Mouse (Mus musculus) frontal cortex, adult (tissue): ENCODE measurements around the gene Gm45015.
A peak's percentile ranks its signal among the peaks of the same experiment; 100 is the strongest.
"Not testable (repeated sequence)": the region's sequence is repeated elsewhere in the genome, so short reads cannot be mapped to it uniquely, and the experiment has no call there.

Experiments
- ATAC-seq: cut with Nextera tagmentation; 2 replicates; pipeline ENCODE4 v1.9.2; 2017; ENCODE audit warnings: mild to moderate bottlenecking, moderate library complexity, mixed read lengths; ENCODE audit not compliant: low TSS enrichment

Gm45015 gene

GRCm38 (mm10) chrX:73336740-73337139 lies at the start of gene Gm45015:
Gene Gm45015, minus strand, starts transcription at chrX:73336840.
- ATAC-seq, result no peak

DNA sequence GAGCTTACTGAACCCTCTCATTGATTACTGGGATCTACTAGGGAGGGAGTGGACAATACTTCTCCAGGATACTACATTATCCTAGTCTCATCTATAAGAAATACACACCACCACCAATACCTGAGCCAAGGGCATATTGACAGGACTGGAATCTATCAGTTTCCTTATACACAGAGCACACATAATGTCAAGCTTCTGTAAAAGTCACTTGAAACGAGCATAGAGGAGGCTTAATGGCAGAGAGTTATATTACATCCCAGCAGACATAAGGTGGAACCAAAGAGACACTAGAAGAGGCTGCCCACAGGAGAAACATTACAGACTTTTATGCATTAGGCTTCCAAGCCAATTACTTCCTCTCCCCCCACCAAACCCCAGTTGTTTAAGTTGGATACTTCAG lies 48.3 kb upstream of the Gm45015 start:
- no peak for ATAC-seq

DNA sequence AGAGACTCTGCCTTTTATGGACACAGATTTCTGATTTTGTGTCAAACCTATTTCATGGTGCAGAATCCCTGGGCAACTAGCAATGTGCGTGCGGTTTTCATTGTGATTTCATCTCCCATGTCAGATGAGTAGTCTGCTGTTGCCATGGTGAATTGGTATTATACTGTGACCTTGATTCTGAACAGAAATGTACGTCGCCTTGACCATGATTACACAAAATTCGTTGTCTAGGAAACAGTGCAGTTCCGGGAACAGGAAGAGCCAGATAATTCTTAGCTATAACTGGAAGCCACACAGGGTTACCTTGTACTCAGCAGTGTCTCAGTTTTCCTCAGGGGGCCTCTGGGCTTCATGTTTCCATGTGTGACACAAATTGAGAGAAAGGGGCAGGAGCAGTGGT lies 47.8 kb upstream of the Gm45015 start:
- peak; percentile 38; the same call in 1 of the 2 replicates for ATAC-seq

DNA sequence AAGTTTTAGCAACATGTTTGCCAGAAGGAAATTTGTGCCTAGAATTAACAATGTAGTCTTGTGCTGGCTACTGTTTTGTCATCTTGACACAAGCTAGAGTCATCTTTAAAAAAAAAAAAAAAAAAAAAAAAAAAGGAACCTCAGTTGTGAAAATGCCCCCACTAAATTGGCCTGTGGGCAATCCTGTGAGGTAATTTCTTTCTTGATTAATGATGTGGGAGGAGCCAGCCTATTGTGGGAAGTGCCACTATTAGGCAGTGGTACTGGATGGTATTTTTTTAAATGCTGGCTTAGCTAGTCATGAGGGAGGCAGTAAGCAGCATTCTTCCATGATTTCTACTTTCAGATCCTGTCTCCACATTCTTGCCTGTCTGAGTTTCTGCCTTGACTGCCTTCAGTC lies 26.7 kb upstream of the Gm45015 start:
- no peak for ATAC-seq

GRCm38 (mm10) chrX:73356719-73357118 lies 20.1 kb upstream of the Gm45015 start:
- no peak for ATAC-seq

DNA sequence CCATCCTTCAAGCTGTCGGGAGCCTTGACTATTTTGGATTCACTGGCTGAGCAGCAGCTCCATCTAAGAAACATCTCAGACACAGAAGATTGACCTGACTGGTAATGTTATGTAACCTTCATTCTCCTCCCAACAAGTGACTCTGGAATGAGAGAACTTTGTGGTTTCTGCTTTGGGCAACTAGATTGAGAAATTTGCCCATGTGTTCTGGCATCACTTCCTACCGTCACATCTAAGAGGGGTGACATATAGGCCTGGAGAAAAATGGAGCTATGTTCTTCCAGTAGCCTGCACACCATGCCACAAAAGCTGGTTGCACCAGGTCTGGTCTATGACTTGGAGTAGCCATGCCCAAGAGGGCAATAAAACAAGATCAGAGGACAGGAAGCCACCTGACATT lies 19.5 kb upstream of the Gm45015 start:
- ATAC-seq, result no peak

GRCm38 (mm10) chrX:73344346-73344745 lies 7.7 kb upstream of the Gm45015 start:
- peak; percentile 38; the same call in 1 of the 2 replicates for ATAC-seq

- ATAC-seq, result no peak
Observed at GRCm38 (mm10) chrX:73343802-73344201, 7.2 kb upstream of the Gm45015 start.

- ATAC-seq, result peak; percentile 32; the same call in 1 of the 2 replicates
Observed at GRCm38 (mm10) chrX:73342941-73343735, 6.5 kb upstream of the Gm45015 start.

DNA sequence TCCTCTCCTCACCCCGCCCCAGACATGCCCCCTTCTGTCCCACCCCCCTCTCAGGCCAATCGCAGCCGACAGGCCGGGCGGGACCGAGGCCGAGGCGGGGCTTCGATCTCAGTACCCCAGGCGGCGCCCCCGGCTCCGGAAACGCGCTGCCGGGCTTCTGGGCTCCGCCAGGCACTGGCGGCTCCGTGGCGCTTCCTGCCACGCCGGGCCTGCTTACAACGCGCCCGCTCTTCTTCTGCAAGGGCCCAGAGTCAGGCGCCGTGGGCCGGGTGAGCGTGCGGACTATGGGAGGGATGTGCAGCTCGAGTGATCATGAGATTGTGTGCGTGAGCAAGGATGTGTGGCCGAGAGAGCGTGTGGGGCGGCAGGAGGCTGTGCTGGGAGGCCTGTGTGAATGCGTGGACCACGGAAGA lies 5.8 kb upstream of the Gm45015 start, which contains the start of gene Zfp275:
TSS of gene Zfp275 (plus strand) at position 139 of the 413 bp plus-strand sequence.
- ATAC-seq, result peak; percentile 87

DNA sequence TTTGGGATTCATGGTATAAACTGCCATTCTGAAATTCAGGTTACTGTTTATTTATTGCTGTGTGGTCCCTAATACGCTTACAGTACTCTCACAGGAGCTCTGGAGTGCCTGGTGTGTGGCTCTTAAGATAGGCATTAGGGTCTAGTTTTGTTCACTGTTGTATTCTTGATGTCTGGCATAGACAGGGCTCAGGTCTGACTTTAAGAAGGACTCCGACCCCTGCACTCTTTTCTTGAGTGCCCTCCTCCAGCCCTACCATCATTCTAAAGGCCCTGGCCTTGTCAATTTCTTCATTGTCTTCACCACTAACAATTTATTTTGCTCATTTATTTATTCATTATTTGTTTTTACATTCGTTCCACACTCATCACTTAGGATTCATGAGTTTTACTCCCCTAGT lies 5.4 kb upstream of the Gm45015 start:
- ATAC-seq, result no peak

DNA sequence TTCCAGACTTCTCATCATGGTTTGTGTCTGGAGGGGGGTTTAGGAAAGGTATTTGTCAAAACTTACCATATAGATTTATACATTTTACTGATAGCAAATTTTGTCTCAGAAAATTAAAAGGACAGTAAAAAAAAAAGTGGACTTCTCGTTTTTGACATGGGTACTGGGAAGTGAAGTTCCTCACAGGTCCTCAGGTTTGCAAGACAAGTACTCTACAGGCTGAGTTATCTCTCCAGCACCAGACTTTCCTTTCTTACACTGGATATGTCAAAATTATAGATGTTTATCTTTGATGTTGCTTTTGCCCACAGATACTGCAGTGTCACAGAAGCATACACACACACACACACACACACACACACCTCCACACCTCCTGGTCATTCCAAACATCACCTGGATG lies 4.8 kb upstream of the Gm45015 start:
- no peak for ATAC-seq

GRCm38 (mm10) chrX:73333548-73333947 lies 3.1 kb downstream of the Gm45015 start:
- no peak for ATAC-seq

GRCm38 (mm10) chrX:73327215-73327614 lies 9.4 kb downstream of the Gm45015 start:
- no peak for ATAC-seq

DNA sequence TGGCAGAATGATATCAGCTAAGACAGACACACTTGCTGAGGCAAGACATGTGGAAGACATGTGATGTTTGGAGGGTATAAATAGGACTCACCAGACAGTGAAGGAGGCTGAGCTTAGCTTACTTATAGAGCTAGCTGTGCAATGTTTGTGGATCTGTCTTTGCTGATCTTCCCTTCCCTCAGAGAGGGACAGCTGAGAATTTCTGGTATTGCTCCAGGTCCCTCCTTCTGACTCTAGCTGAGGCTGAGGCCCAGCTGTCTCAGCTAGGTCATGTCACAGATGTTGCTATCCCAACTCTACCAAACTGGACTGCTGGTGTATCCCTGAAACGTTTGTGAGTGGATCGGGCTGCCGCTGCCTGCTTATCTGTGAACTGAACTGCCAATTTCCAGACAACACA lies 15.6 kb downstream of the Gm45015 start:
- ATAC-seq, result no peak

- ATAC-seq, result peak; percentile 64; the same call in 1 of the 2 replicates
Observed at GRCm38 (mm10) chrX:73312522-73312921, 24.1 kb downstream of the Gm45015 start.

DNA sequence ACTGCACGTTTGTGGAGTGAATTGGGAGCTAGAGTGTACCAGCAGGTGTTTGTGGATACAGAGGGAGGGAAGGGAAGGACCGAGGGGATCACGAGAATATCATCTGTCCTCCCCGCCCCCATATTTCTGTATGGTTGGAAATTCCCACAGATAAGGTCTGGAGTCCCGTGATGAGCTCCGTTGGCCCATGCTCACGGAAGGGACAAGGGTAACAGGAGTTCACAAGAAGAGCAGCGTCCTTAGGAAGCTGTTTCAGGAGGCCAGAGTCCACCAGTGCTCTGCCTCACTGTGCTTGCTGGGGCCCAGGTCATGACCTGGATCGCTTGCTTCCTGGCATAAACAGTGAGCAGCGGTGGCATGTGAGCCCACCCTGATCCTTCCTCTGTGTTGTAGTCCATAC lies 40.9 kb downstream of the Gm45015 start:
- ATAC-seq, result not testable (repeated sequence)

GRCm38 (mm10) chrX:73292876-73293275 lies 43.8 kb downstream of the Gm45015 start, which contains the start of the genes Xlr5a and Xlr5c:
Gene Xlr5a, minus strand, starts transcription at chrX:73292976.
Gene Xlr5c, minus strand, starts transcription at chrX:73292976.
- not testable (repeated sequence) for ATAC-seq
